Mouse (Mus musculus) gastrocnemius, adult 2 months (tissue): ENCODE data around the gene Iqcf3. TPM values are rescaled to one million over a fixed set of nuclear protein-coding genes. Genes with fewer than 3 reads are reported as not detected.

Experiments
- DNase-seq: peaks from one replicate; pipeline ENCODE4 v3.0.0; 2022
- H3K27ac ChIP-seq: fragments of 200-600 bp; 2 replicates; pipeline ENCODE4 v1.8.1; 2022; ENCODE audit warnings: mild to moderate bottlenecking
- H3K4me3 ChIP-seq: fragments of 200-600 bp; 2 replicates; pipeline ENCODE4 v1.8.1; 2022; ENCODE audit warnings: mild to moderate bottlenecking, moderate library complexity
- CTCF ChIP-seq: fragments of 200-600 bp; IDR thresholded peaks from 2 replicates; pipeline ENCODE4 v1.8.1; 2022; ENCODE audit warnings: antibody characterized with exemption, mild to moderate bottlenecking, moderate library complexity
- intact Hi-C: fragments of 180-260 bp; cut with DNase I; formaldehyde crosslinking; loops from one replicate; pipeline ENCODE4 v1.15.1; 2025
- total RNA-seq, 2 experiments: library from RNA; stranded (reverse); gene quantifications; 2 replicates each; pipeline ENCODE4 v1.2.3; 2021

Iqcf3 gene
- total RNA-seq, 2 experiments from 2014 or later, result not detected

DNA sequence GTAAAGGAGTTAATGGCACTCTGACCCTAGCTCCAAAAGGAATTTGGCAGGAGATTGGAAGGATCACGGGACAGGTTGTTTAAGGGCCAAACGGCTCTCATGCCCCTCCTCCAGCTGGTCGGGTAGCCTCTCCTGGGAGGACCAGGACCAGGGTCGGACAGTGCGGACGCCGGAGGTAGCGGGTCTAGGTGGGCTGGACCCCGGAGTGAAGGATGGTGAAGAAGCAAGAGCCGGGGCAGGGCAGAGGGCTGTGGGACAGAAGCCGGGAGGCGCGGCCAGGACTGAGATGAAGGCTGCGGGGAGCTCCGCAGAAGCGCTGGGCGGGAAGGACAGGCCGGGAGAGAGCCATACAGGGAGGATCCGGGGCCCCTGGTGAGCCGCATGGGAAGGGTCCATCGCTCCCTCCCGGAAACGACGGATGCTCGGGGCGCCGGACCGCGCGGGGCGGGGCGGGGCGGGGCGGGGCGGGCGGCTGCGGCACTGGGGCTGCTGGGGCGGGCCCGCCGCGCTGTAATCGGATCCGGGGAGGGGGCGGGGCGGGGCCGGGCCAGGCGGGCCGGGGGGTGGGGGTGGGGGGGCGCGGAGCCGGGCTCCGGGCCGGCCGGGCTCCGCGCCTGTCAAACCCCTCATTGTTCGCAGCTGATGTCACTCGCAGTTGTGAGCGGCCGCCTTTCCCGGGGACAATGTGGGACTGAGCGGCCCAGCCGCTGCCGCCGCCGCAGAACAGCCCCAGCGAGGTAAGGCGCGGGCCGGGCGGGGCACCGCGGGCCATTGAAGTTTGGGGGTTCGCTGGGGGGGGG lies 108.0 kb downstream of the Iqcf3 start, which contains the start of gene Pcbp4:
TSS of gene Pcbp4 (plus strand) at position 21 of the 800 bp plus-strand sequence.
- Histone ChIP-seq H3K4me3 (peak within 1 kb of the TSS; percentile 79), H3K27ac (peak within 1 kb of the TSS; percentile 92)
- no peak for TF ChIP-seq CTCF
- DNase-seq, result peak; percentile 80
- intact Hi-C loops, result no loop called here

Other genes with a start within 250 kb of the Iqcf3 start
- 10 to 100 TPM; 26.6 to 34.6 TPM for gene Dusp7, start 193.0 kb downstream of the Iqcf3 start, total RNA-seq
- gene Rpl29, start 132.2 kb downstream of the Iqcf3 start, total RNA-seq, result 100 to 1,000 TPM; 253 to 301 TPM
- gene Acy1, start 123.3 kb downstream of the Iqcf3 start, total RNA-seq, result 10 to 100 TPM in 1 of 2 experiments, 1 to 10 TPM in 1; 8.2 to 14.9 TPM
- 1 to 10 TPM; 4.8 to 6.1 TPM for gene Abhd14b, start 114.2 kb downstream of the Iqcf3 start, total RNA-seq
- gene Abhd14a, start 114.0 kb downstream of the Iqcf3 start, total RNA-seq, result 10 to 100 TPM; 15.9 to 19.8 TPM
- gene Pcbp4, start 108.3 kb downstream of the Iqcf3 start, total RNA-seq, result 10 to 100 TPM; 63.8 to 69.0 TPM
- under 1 TPM in 1 of 2 experiments, not detected in 1; 0.15 TPM for gene Gpr62, start 95.7 kb downstream of the Iqcf3 start, total RNA-seq
- 10 to 100 TPM; 23.9 to 24.7 TPM for gene Rrp9, start 85.7 kb downstream of the Iqcf3 start, total RNA-seq
- 10 to 100 TPM; 60.4 to 75.3 TPM for gene Parp3, start 84.7 kb downstream of the Iqcf3 start, total RNA-seq
- not detected for gene Iqcf1, start 61.7 kb downstream of the Iqcf3 start, total RNA-seq
- not detected for gene Iqcf5, start 47.1 kb downstream of the Iqcf3 start, total RNA-seq
- gene Iqcf4, start 9.4 kb upstream of the Iqcf3 start, total RNA-seq, result not detected
- not detected for gene Iqcf6, start 65.0 kb upstream of the Iqcf3 start, total RNA-seq
- not detected for gene Grm2, start 94.5 kb upstream of the Iqcf3 start, total RNA-seq
- gene Tex264, start 124.3 kb upstream of the Iqcf3 start, total RNA-seq, result 10 to 100 TPM; 31.7 to 32.6 TPM
- 1 to 10 TPM; 6.4 to 6.9 TPM for gene Rad54l2, start 227.6 kb upstream of the Iqcf3 start, total RNA-seq